Mouse (Mus musculus) spleen, adult 2 months (tissue): ENCODE measurements around the gene Tanc1.

Experiments used
- CTCF ChIP-seq: fragments of 200-500 bp; IDR thresholded peaks from 2 replicates; pipeline ENCODE4 v1.5.1; 2011; ENCODE audit warnings: mild to moderate bottlenecking, inconsistent platforms; ENCODE audit not compliant: insufficient read depth, insufficient read length, insufficient replicate concordance; ENCODE audit errors: extremely low read depth
- POLR2A ChIP-seq: fragments of 200-500 bp; IDR thresholded peaks from 2 replicates; pipeline ENCODE4 v1.6.1; 2011; ENCODE audit warnings: low read depth, low read length, inconsistent platforms

- TF ChIP-seq POLR2A (no peak), CTCF (no peak)
These were observed 40.9 kb downstream of the Tanc1 start for GRCm38 (mm10) chr2:59652702-59653101.
